Mouse (Mus musculus): Measurements from ENCODE around the gene Ifnar2. TPM values are rescaled to one million over a fixed set of nuclear protein-coding genes. Genes with fewer than 3 reads are reported as not detected.

Gene Ifnar2
- total RNA-seq, 1 experiment, result 20.6 TPM

DNA sequence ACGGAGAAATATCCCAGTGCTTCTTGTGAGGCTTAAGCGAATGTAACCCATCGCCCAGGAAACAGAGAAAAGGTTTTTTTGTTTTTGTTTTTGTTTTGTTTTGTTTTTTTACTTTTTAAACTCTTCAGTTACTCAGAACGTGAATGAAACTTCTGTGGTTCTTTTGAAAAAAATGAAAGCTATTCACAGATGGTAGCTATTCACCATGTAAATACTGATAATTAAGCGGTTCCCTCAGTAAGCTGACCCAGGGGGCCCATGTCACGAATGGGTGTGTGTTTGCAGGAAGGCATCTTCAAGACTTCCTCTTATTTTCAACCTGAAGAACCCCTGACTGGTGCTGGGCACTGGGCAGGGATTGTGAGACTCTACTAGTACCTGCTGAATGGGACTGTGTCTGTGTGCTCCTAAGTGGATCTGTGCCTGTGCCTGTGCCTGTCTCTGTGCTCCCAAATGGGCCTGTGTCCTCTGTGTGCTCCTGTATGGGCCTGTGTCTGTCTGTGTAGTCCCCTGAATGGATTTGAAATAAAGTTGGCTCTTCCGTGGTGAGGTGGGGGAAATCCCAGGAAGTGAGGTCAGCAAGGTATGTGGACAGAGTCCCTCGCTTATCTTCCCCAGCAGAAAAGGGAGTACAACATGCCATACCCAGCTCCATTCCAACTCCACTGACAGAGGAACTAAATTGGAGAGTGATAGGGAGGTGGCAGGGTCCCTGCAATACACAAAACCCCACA is 74.4 kb downstream of the Ifnar2 start:
- in situ Hi-C loops (cut with MboI; ENCODE audit: low sequenced_read_pairs in 2 of 2, unreplicated experiment in 2 of 2), result no loop called here
- Histone ChIP-seq H3K27ac (ENCODE audit: insufficient read depth, low read depth, low read length, poor library complexity, severe bottlenecking) (no peak overlapping the region), H3K36me3 (ENCODE audit: control insufficient read depth, insufficient read depth, low read length, poor library complexity, severe bottlenecking) (no peaks in the 10 kb centered on the region), H3K9ac (ENCODE audit: insufficient read depth, low read depth, low read length, poor library complexity, severe bottlenecking) (no peak overlapping the region), H3K4me3 (ENCODE audit: insufficient read depth in 1 of 2, low read depth in 1 of 2, low read length in 2 of 2, poor library complexity in 1 of 2, severe bottlenecking in 1 of 2) (no peak overlapping the region), H3K4me1 (ENCODE audit: control insufficient read depth in 2 of 2, insufficient read depth in 2 of 2, low read length in 2 of 2, poor library complexity in 1 of 2) (no peaks in the 10 kb centered on the region), H3K9me3 (ENCODE audit: control insufficient read depth, insufficient read depth, low read depth, low read length) (no peaks in the 10 kb centered on the region)
- DNase-seq (ENCODE audit: low read depth, low spot score), result no peak
- TF ChIP-seq MAFK (IDR thresholded peaks at IDR 0.05; ENCODE audit: insufficient read depth, low read depth, low read length) (no peak), ZC3H11A (IDR thresholded peaks at IDR 0.05; ENCODE audit: borderline replicate concordance, low read depth, low read length) (no peak), CHD2 (IDR thresholded peaks at IDR 0.05; ENCODE audit: low read depth, low read length) (no peak), HCFC1 (IDR thresholded peaks at IDR 0.05; ENCODE audit: borderline replicate concordance, insufficient read depth, low read length) (no peak), ZNF384 (IDR thresholded peaks at IDR 0.05; ENCODE audit: low read depth, low read length) (no peak)

DNA sequence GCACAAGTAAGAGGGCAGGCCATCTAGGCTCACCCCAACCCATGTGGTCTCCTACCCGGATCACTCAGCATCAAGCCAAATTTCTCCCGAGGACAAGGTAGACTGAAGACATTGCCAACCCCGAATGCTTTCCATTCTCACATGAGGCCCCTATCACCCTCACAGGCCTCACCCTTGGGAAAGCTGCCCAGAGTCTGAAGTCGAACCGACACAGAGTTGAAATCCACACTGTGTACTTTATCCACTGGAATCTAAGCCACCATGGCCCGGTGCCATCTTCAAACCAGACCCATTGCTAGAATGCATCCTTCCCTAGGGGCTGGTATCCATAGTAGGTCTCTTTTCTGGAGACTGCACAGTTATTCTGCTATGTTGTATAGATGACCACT is 74.9 kb downstream of the Ifnar2 start:
- TF ChIP-seq ZC3H11A (IDR thresholded peaks at IDR 0.05; ENCODE audit: borderline replicate concordance, low read depth, low read length) (no peak), ZNF384 (IDR thresholded peaks at IDR 0.05; ENCODE audit: low read depth, low read length) (no peak)
- H3K27ac ChIP-seq (ENCODE audit: insufficient read depth, low read depth, low read length, poor library complexity, severe bottlenecking), result no peak overlapping the region
- in situ Hi-C loops (cut with MboI; ENCODE audit: low sequenced_read_pairs in 2 of 2, unreplicated experiment in 2 of 2), result no loop called here
- no peaks in the 10 kb centered on the region for H3K9me3 ChIP-seq (ENCODE audit: control insufficient read depth, insufficient read depth, low read depth, low read length)
- H3K4me1 ChIP-seq (ENCODE audit: control insufficient read depth in 2 of 2, insufficient read depth in 2 of 2, low read length in 2 of 2, poor library complexity in 1 of 2), result no peaks in the 10 kb centered on the region
- no peak overlapping the region for H3K9ac ChIP-seq (ENCODE audit: insufficient read depth, low read depth, low read length, poor library complexity, severe bottlenecking)
- no peak for DNase-seq (ENCODE audit: low read depth, low spot score)
- H3K4me3 ChIP-seq (ENCODE audit: insufficient read depth in 1 of 2, low read depth in 1 of 2, low read length in 2 of 2, poor library complexity in 1 of 2, severe bottlenecking in 1 of 2), result no peak overlapping the region
- no peaks in the 10 kb centered on the region for H3K36me3 ChIP-seq (ENCODE audit: control insufficient read depth, insufficient read depth, low read length, poor library complexity, severe bottlenecking)

DNA sequence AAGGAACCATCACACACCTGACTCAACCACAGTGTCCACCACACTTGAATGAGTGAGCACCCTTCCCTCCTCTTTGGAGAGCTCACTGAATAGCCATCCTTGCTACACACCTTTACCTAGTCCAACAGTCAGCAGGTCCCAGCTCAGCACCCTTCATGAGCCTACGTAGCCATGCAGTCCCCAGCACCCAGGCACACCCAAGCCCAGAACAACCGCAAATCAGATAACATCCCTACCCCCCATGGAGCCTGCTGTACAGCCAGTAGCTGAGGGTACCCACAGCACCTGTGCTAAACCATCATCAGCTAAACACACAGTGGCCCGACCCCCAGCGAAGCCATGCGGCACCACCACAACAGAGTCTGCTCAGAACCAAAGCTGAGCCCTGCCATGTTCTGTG is 75.5 kb downstream of the Ifnar2 start:
- H3K9me3 ChIP-seq (ENCODE audit: control insufficient read depth, insufficient read depth, low read depth, low read length), result no peaks in the 10 kb centered on the region
- DNase-seq (ENCODE audit: low read depth, low spot score), result no peak
- no peaks in the 10 kb centered on the region for H3K36me3 ChIP-seq (ENCODE audit: control insufficient read depth, insufficient read depth, low read length, poor library complexity, severe bottlenecking)
- no peaks in the 10 kb centered on the region for H3K4me1 ChIP-seq (ENCODE audit: control insufficient read depth in 2 of 2, insufficient read depth in 2 of 2, low read length in 2 of 2, poor library complexity in 1 of 2)
- in situ Hi-C loops (cut with MboI; ENCODE audit: low sequenced_read_pairs in 2 of 2, unreplicated experiment in 2 of 2), result no loop called here
- no peak overlapping the region for H3K27ac ChIP-seq (ENCODE audit: insufficient read depth, low read depth, low read length, poor library complexity, severe bottlenecking)
- no peak overlapping the region for H3K9ac ChIP-seq (ENCODE audit: insufficient read depth, low read depth, low read length, poor library complexity, severe bottlenecking)
- TF ChIP-seq CHD2 (IDR thresholded peaks at IDR 0.05; ENCODE audit: low read depth, low read length) (no peak), ZC3H11A (IDR thresholded peaks at IDR 0.05; ENCODE audit: borderline replicate concordance, low read depth, low read length) (no peak), HCFC1 (IDR thresholded peaks at IDR 0.05; ENCODE audit: borderline replicate concordance, insufficient read depth, low read length) (no peak), MAFK (IDR thresholded peaks at IDR 0.05; ENCODE audit: insufficient read depth, low read depth, low read length) (no peak), ZNF384 (IDR thresholded peaks at IDR 0.05; ENCODE audit: low read depth, low read length) (no peak)
- no peak overlapping the region for H3K4me3 ChIP-seq (ENCODE audit: insufficient read depth in 1 of 2, low read depth in 1 of 2, low read length in 2 of 2, poor library complexity in 1 of 2, severe bottlenecking in 1 of 2)

DNA sequence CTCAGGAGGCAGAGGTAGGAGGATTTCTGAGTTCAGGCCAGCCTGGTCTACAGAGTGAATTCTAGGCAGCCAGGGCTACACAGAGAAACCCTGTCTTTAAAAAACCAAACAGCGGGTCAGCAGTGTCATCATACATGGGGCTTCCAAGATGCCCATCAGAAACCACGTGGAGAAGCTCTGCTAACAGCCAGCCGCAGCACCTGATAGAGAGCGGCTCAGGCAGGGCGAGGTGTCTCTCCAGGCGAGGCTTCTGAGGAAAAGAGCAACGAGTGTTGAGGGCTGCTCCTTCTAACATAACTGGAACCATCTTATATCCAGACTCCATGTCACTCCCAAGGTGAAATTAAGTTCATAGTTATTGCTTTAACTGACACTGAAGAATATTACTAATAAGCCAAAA is 76.3 kb downstream of the Ifnar2 start:
- no peak for DNase-seq (ENCODE audit: low read depth, low spot score)
- TF ChIP-seq CHD2 (IDR thresholded peaks at IDR 0.05; ENCODE audit: low read depth, low read length), result no peak
- TF ChIP-seq MAFK (IDR thresholded peaks at IDR 0.05; ENCODE audit: insufficient read depth, low read depth, low read length), result no peak
- no peak for TF ChIP-seq HCFC1 (IDR thresholded peaks at IDR 0.05; ENCODE audit: borderline replicate concordance, insufficient read depth, low read length)
- in situ Hi-C loops (cut with MboI; ENCODE audit: low sequenced_read_pairs in 2 of 2, unreplicated experiment in 2 of 2), result no loop called here

More for the DNA sequence above, 76.3 kb downstream of the Ifnar2 start:
- H3K4me1 ChIP-seq (ENCODE audit: control insufficient read depth in 2 of 2, insufficient read depth in 2 of 2, low read length in 2 of 2, poor library complexity in 1 of 2), result no peaks in the 10 kb centered on the region
- no peak overlapping the region for H3K27ac ChIP-seq (ENCODE audit: insufficient read depth, low read depth, low read length, poor library complexity, severe bottlenecking)
- no peaks in the 10 kb centered on the region for H3K9me3 ChIP-seq (ENCODE audit: control insufficient read depth, insufficient read depth, low read depth, low read length)
- no peak overlapping the region for H3K4me3 ChIP-seq (ENCODE audit: insufficient read depth in 1 of 2, low read depth in 1 of 2, low read length in 2 of 2, poor library complexity in 1 of 2, severe bottlenecking in 1 of 2)
- no peak overlapping the region for H3K9ac ChIP-seq (ENCODE audit: insufficient read depth, low read depth, low read length, poor library complexity, severe bottlenecking)
- H3K36me3 ChIP-seq (ENCODE audit: control insufficient read depth, insufficient read depth, low read length, poor library complexity, severe bottlenecking), result no peaks in the 10 kb centered on the region
